Comparison of ENCODE assay signal across 8 mouse cellular contexts in genomic region chr17:5798221-5798801, GRCm38 (mm10). TPM values are rescaled to one million over a fixed set of nuclear protein-coding genes. Genes with fewer than 3 reads are reported as not detected.
DNase-seq lines count a peak whose midpoint lies in the region; ATAC-seq lines count a peak whose summit lies in the region.

No protein-coding gene starts in this region.

- DNase-seq in midbrain, embryonic 11.5 days (ENCODE audit: low spot score, missing footprints) = peak; percentile 47
- DNase-seq in midbrain, embryonic 10.5 days (ENCODE audit: low spot score) = no peak
- DNase-seq in cerebellum, adult 9-10 months = peak; percentile 63
- DNase-seq in lung, postnatal 4 days = peak; percentile 41 to 56
- peak; percentile 45 for DNase-seq in thymus, postnatal 25 days
- no peak for DNase-seq in gastrocnemius, adult 8-10 months (ENCODE audit: low spot score in 2 of 2)
- DNase-seq in right cerebral cortex, adult 2 months (ENCODE audit: low spot score in 2 of 2) = no peak
- DNase-seq in adrenal gland, postnatal 4 days (ENCODE audit: low spot score in 2 of 2) = no peak

- H3K36me3 ChIP-seq in midbrain, embryonic 11.5 days (ENCODE audit: control insufficient read depth, insufficient read depth, low read length) = no peaks in the 10 kb centered on the region
- H3K36me3 ChIP-seq in midbrain, embryonic 10.5 days = no peaks in the 10 kb centered on the region

- H3K9me3 ChIP-seq in midbrain, embryonic 11.5 days (ENCODE audit: control insufficient read depth, low read length) = no peaks in the 10 kb centered on the region
- no peaks in the 10 kb centered on the region for H3K9me3 ChIP-seq in midbrain, embryonic 10.5 days (replicated peaks)

- H3K27me3 ChIP-seq in midbrain, embryonic 11.5 days (ENCODE audit: control insufficient read depth, insufficient read depth, low read length) = no peaks in the 10 kb centered on the region
- H3K27me3 ChIP-seq in midbrain, embryonic 10.5 days (ENCODE audit: low read depth, poor library complexity, severe bottlenecking) = no peaks in the 10 kb centered on the region; the same call in 1 of the 2 replicates

- H3K27ac ChIP-seq in midbrain, embryonic 11.5 days (ENCODE audit: low read depth, low read length) = no peak overlapping the region
- no peak overlapping the region for H3K27ac ChIP-seq in midbrain, embryonic 10.5 days (replicated peaks)

- no peak overlapping the region for H3K9ac ChIP-seq in midbrain, embryonic 11.5 days (ENCODE audit: low read length)

- H3K4me3 ChIP-seq in midbrain, embryonic 11.5 days (ENCODE audit: low read depth, low read length) = no peak overlapping the region
- H3K4me3 ChIP-seq in midbrain, embryonic 10.5 days = no peak overlapping the region

- ATAC-seq in midbrain, embryonic 11.5 days (ENCODE audit: low FRiP score) = no peak

- no peak overlapping the region for H3K4me2 ChIP-seq in midbrain, embryonic 11.5 days

- H3K4me1 ChIP-seq in midbrain, embryonic 11.5 days (ENCODE audit: control insufficient read depth, insufficient read depth, low read length) = no peaks in the 10 kb centered on the region
- no peaks in the 10 kb centered on the region; the same call in 1 of the 2 replicates for H3K4me1 ChIP-seq in midbrain, embryonic 10.5 days

- WGBS in midbrain, embryonic 11.5 days = 74% methylated on average over 13 of the region's 13 CpGs
- WGBS in midbrain, embryonic 10.5 days = 76% methylated on average over 13 of the region's 13 CpGs

RNA-seq across cellular contexts. Expression of gene Snx9, which starts 42.8 kb away (rescaled TPM):
- 16.7 and 21.7 TPM in 2 replicates for polyA plus RNA-seq in midbrain, embryonic 11.5 days (2014; fragmentation: Nextera tagmentation; extraction: Ambion mirVana)
- polyA plus RNA-seq in midbrain, embryonic 10.5 days (2016; fragmentation: Nextera tagmentation; extraction: Ambion mirVana) = 14.2 and 15.3 TPM in 2 replicates
- total RNA-seq in gastrocnemius, adult 8-10 months (2022) = 10 to 100 TPM; 26.5 to 28.7 (median 27.9) TPM
- 10 to 100 TPM; 52.0 to 57.6 TPM for total RNA-seq in adrenal gland, postnatal 4 days (2021)

Comparison
In these comparisons a context has a peak if more than half of its experiments do, and no peak if none do; other contexts are left out.
1. DNase-seq: peak in midbrain, embryonic 11.5 days (single experiment), cerebellum, adult 9-10 months (single experiment), lung, postnatal 4 days (2 of 2) and thymus, postnatal 25 days (single experiment); none in midbrain, embryonic 10.5 days (single experiment), gastrocnemius, adult 8-10 months (0 of 2), right cerebral cortex, adult 2 months (0 of 2) and adrenal gland, postnatal 4 days (0 of 2).